Mouse (Mus musculus): ENCODE measurements around the gene Fabp3. TPM values are rescaled to one million over a fixed set of nuclear protein-coding genes. Genes with fewer than 3 reads are reported as not detected.
A peak's percentile ranks its signal among the peaks of the same experiment; 100 is the strongest.

Fabp3 gene
- polyA plus RNA-seq, 1 experiment from 2014 or later: 514 TPM

GRCm38 (mm10) chr4:130359486-130360237 lies 51.3 kb downstream of the Fabp3 start, which contains the start of the genes Zcchc17 and Snrnp40:
Gene Zcchc17 (minus strand): TSS chr4:130359943.
Gene Snrnp40 (plus strand): TSS chr4:130360132.
- peaks cover 6% of the 10 kb centered on the region for H3K4me1 ChIP-seq (ENCODE audit: control insufficient read depth, insufficient read depth, low read length)
- H3K4me2 ChIP-seq: peak within 1 kb of the TSS; percentile 90
- under 1% methylated on average over 49 of the region's 49 CpGs for WGBS (ENCODE audit: insufficient replicate concordance)
- no peaks in the 10 kb centered on the region for H3K27me3 ChIP-seq (ENCODE audit: control insufficient read depth, insufficient read depth, low read length)
- H3K9me3 ChIP-seq (replicated peaks; ENCODE audit: control insufficient read depth, low read length): no peaks in the 10 kb centered on the region
- H3K4me3 ChIP-seq (ENCODE audit: low read depth, low read length): peak within 1 kb of the TSS; percentile 84
- peak within 1 kb of the TSS; percentile 95 for H3K9ac ChIP-seq (ENCODE audit: low read depth, low read length)
- ATAC-seq (replicated peaks; ENCODE audit: insufficient number of reproducible peaks, low FRiP score, low TSS enrichment): peak; percentile 98
- H3K27ac ChIP-seq (ENCODE audit: low read depth, low read length): peak within 1 kb of the TSS; percentile 86
- H3K36me3 ChIP-seq (ENCODE audit: control insufficient read depth, insufficient read depth, low read length): peaks cover 9% of the 10 kb centered on the region

DNA sequence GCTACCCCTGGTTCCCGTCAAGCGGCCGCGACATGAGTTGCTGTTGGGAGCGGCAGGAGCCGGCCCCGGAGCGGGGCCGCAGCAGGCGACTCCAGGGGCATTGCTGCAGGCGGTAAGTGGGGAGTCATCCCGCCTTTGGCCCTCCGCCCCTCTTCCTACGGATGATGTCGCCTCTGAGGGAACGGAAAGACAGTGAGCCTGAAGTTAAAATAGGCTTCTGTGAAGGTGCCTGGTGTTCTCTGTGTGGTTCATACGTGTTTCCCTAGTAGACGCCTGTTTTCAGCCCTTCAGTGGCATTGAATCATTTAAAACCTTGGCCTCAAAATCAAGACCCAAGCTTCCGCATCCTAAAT lies 51.8 kb downstream of the Fabp3 start:
- peaks cover 6% of the 10 kb centered on the region for H3K4me1 ChIP-seq (ENCODE audit: control insufficient read depth, insufficient read depth, low read length)
- under 1% methylated on average over 19 of the region's 19 CpGs for WGBS (ENCODE audit: insufficient replicate concordance)
- peak; percentile 39 for ATAC-seq (replicated peaks; ENCODE audit: insufficient number of reproducible peaks, low FRiP score, low TSS enrichment)
- peak overlapping the region; percentile 84 for H3K4me3 ChIP-seq (ENCODE audit: low read depth, low read length)
- peak overlapping the region; percentile 86 for H3K27ac ChIP-seq (ENCODE audit: low read depth, low read length)
- H3K36me3 ChIP-seq (ENCODE audit: control insufficient read depth, insufficient read depth, low read length): peaks cover 14% of the 10 kb centered on the region
- H3K27me3 ChIP-seq (ENCODE audit: control insufficient read depth, insufficient read depth, low read length): no peaks in the 10 kb centered on the region
- H3K9ac ChIP-seq (ENCODE audit: low read depth, low read length): peak overlapping the region; percentile 95
- H3K9me3 ChIP-seq (replicated peaks; ENCODE audit: control insufficient read depth, low read length): no peaks in the 10 kb centered on the region
- peak overlapping the region; percentile 89 for H3K4me2 ChIP-seq

Other genes starting within 250 kb of the Fabp3 start
- 58.0 and 65.2 TPM in 2 replicates for gene Pef1, start 206.0 kb upstream of the Fabp3 start, polyA plus RNA-seq (2014; fragmentation: Nextera tagmentation; extraction: Ambion mirVana)
- 0.07 and 0.20 TPM in 2 replicates for gene Hcrtr1, start 169.2 kb upstream of the Fabp3 start, polyA plus RNA-seq (2014; fragmentation: Nextera tagmentation; extraction: Ambion mirVana)
- gene Tinagl1, start 133.5 kb upstream of the Fabp3 start, polyA plus RNA-seq (2014; fragmentation: Nextera tagmentation; extraction: Ambion mirVana): 31.0 and 33.9 TPM in 2 replicates
- gene Gm853, start 86.2 kb upstream of the Fabp3 start, polyA plus RNA-seq (2014; fragmentation: Nextera tagmentation; extraction: Ambion mirVana): not detected in 2 replicates
- 10.8 and 11.6 TPM in 2 replicates for gene Serinc2, start 29.4 kb upstream of the Fabp3 start, polyA plus RNA-seq (2014; fragmentation: Nextera tagmentation; extraction: Ambion mirVana)
- 0.82 TPM in 1 of 2 replicates, not detected in the other for gene Gm10570, start 79 bp downstream of the Fabp3 start, polyA plus RNA-seq (2014; fragmentation: Nextera tagmentation; extraction: Ambion mirVana)
- gene Zcchc17, start 51.3 kb downstream of the Fabp3 start, polyA plus RNA-seq (2014; fragmentation: Nextera tagmentation; extraction: Ambion mirVana): 50.9 and 56.5 TPM in 2 replicates
- 87.0 and 94.0 TPM in 2 replicates for gene Snrnp40, start 51.5 kb downstream of the Fabp3 start, polyA plus RNA-seq (2014; fragmentation: Nextera tagmentation; extraction: Ambion mirVana)

All from heart, embryonic 11.5 days (tissue).